Mouse (Mus musculus) heart, adult 10 weeks (tissue): ENCODE results near the gene Aoc3. TPM values are rescaled to one million over a fixed set of nuclear protein-coding genes. Genes with fewer than 3 reads are reported as not detected.

Experiments
- polyA plus RNA-seq: library from polyadenylated mRNA; stranded (reverse); fragments of 350-450 nt; fragmentation: Illumina TruSeq; extraction: RNeasy Lipid Tissue Mini Kit (QIAGEN cat#74804); gene quantifications from one replicate; pipeline ENCODE4 v1.2.3, GENCODE M21; 2014; ENCODE audit warnings: low read depth, low replicate concordance

Aoc3 gene
- 10.5 TPM for polyA plus RNA-seq

GRCm38 (mm10) chr11:101330371-101330924 lies at the start of gene Aoc3:
Gene Aoc3 (plus strand): TSS chr11:101330605.

GRCm38 (mm10) chr11:101302004-101302798 lies 28.2 kb upstream of the Aoc3 start, which contains the start of gene Becn1:
Gene Becn1 (minus strand): TSS chr11:101302286.

DNA sequence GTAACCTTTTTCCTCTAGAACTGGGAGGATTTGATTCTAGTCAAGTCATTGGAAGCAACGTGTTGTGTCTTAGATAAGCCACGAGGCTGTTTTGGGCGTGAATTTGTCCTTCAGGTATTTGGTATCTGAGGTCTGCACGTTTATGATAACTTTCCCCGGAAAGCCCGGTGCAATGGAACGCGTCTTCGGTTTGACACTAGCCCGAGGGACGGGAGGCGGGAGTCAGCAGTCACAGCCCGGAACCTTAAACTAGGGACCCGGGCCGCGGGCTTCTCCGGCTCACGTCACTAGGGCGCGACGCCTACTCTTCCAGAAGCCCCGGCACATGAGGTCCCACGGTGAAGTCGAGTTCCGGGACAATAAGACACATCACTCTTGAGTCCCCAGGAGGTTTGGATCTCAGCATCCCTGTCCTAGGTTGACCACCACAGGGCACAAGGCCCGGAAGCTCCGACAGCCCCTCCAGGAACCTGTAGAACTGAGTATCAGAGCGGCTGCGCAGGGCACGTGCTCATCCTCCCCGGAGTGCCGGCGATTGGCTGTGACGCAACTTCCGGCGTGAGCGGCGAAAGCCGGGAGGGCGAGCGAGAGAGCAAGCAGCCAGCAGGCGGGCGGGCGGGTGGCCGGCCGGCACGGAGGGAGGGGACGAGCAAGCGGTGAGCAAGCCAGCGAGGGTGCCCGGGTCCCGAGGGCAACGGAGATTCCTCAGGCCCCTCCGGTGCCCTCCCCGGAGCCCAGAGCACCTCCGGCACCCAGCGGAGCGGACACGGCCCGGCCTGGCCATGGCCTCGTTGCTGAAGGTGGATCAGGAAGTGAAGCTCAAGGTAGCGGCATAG lies 14.5 kb upstream of the Aoc3 start, which contains the start of gene Psme3:
Gene Psme3, plus strand, starts transcription at position 549 of the 836 bp plus-strand sequence.

GRCm38 (mm10) chr11:101324763-101325162 lies 5.6 kb upstream of the Aoc3 start, which contains the start of gene Aoc2:
Gene Aoc2 (plus strand): TSS chr11:101325063.

GRCm38 (mm10) chr11:101367326-101367935 lies 37.0 kb downstream of the Aoc3 start, which contains the start of gene G6pc:
Gene G6pc (plus strand): TSS chr11:101367561.

Other genes starting within 250 kb of the Aoc3 start
- 18.0 TPM for gene Coasy, start 248.0 kb upstream of the Aoc3 start, polyA plus RNA-seq
- 35.5 TPM for gene Mlx, start 243.3 kb upstream of the Aoc3 start, polyA plus RNA-seq
- 4.0 TPM for gene Psmc3ip, start 235.2 kb upstream of the Aoc3 start, polyA plus RNA-seq
- gene Retreg3, start 210.7 kb upstream of the Aoc3 start, polyA plus RNA-seq, result 35.9 TPM
- 30.3 TPM for gene Tubg1, start 210.7 kb upstream of the Aoc3 start, polyA plus RNA-seq
- gene Tubg2, start 174.7 kb upstream of the Aoc3 start, polyA plus RNA-seq, result 2.6 TPM
- gene Cntnap1, start 160.1 kb upstream of the Aoc3 start, polyA plus RNA-seq, result 2.4 TPM
- 16.2 TPM for gene Plekhh3, start 159.3 kb upstream of the Aoc3 start, polyA plus RNA-seq
- gene Ccr10, start 155.2 kb upstream of the Aoc3 start, polyA plus RNA-seq, result not detected
- 30.8 TPM for gene Ezh1, start 104.1 kb upstream of the Aoc3 start, polyA plus RNA-seq
- 49.3 TPM for gene Ramp2, start 84.6 kb upstream of the Aoc3 start, polyA plus RNA-seq
- gene Vps25, start 76.9 kb upstream of the Aoc3 start, polyA plus RNA-seq, result 142 TPM
- gene Wnk4, start 70.0 kb upstream of the Aoc3 start, polyA plus RNA-seq, result 13.8 TPM
- gene Cntd1, start 51.6 kb upstream of the Aoc3 start, polyA plus RNA-seq, result 0.58 TPM
- 111 TPM for gene Coa3, start 51.5 kb upstream of the Aoc3 start, polyA plus RNA-seq
- 86.4 TPM for gene Becn1, start 28.3 kb upstream of the Aoc3 start, polyA plus RNA-seq
- 58.9 TPM for gene Psme3, start 14.4 kb upstream of the Aoc3 start, polyA plus RNA-seq
- 2.0 TPM for gene Aoc2, start 5.5 kb upstream of the Aoc3 start, polyA plus RNA-seq
- 0.24 TPM for gene G6pc, start 37.0 kb downstream of the Aoc3 start, polyA plus RNA-seq
- 46.6 TPM for gene Aarsd1, start 87.0 kb downstream of the Aoc3 start, polyA plus RNA-seq
- 2.9 TPM for gene Gm27029, start 94.2 kb downstream of the Aoc3 start, polyA plus RNA-seq
- 9.5 TPM for gene Rundc1, start 94.5 kb downstream of the Aoc3 start, polyA plus RNA-seq
- gene Ptges3l, start 94.7 kb downstream of the Aoc3 start, polyA plus RNA-seq, result 71.9 TPM
- 319 TPM for gene Rpl27, start 111.7 kb downstream of the Aoc3 start, polyA plus RNA-seq
- gene Ifi35, start 117.8 kb downstream of the Aoc3 start, polyA plus RNA-seq, result 28.4 TPM
- gene Rnd2, start 134.4 kb downstream of the Aoc3 start, polyA plus RNA-seq, result 7.1 TPM
- 21.1 TPM for gene Vat1, start 135.6 kb downstream of the Aoc3 start, polyA plus RNA-seq
- not detected for gene Brca1, start 221.3 kb downstream of the Aoc3 start, polyA plus RNA-seq
- gene Nbr1, start 221.5 kb downstream of the Aoc3 start, polyA plus RNA-seq, result 100.0 TPM